Mouse (Mus musculus): ENCODE data around the gene Actr8. TPM values are rescaled to one million over a fixed set of nuclear protein-coding genes. Genes with fewer than 3 reads are reported as not detected.
A peak's percentile ranks its signal among the peaks of the same experiment; 100 is the strongest.

The Actr8 gene
- polyA plus RNA-seq, 1 experiment: 26.4 TPM

GRCm38 (mm10) chr14:29940313-29940812, 37.8 kb upstream of the Actr8 start:
- Histone ChIP-seq H3K79me3 (ENCODE audit: low read depth) (no peaks in the 10 kb centered on the region), H3ac (ENCODE audit: control insufficient read depth, insufficient read length, low read depth) (no peak overlapping the region), H3K36me3 (ENCODE audit: control insufficient read depth, insufficient read depth) (no peaks in the 10 kb centered on the region), H3K79me2 (ENCODE audit: control insufficient read depth, insufficient read depth) (no peaks in the 10 kb centered on the region), H3K27me3 (ENCODE audit: control insufficient read depth, insufficient read depth, insufficient read length) (peaks cover 4% of the 10 kb centered on the region), H3K4me3 (ENCODE audit: insufficient read depth, poor library complexity, severe bottlenecking) (no peak overlapping the region)
- TF ChIP-seq MAX (IDR thresholded peaks at IDR 0.05) (no peak), MYOG (IDR thresholded peaks at IDR 0.05; ENCODE audit: control insufficient read depth, extremely low read depth, insufficient read length) (no peak), CEBPB (IDR thresholded peaks at IDR 0.05; ENCODE audit: low read depth) (no peak), USF1 (IDR thresholded peaks at IDR 0.05; ENCODE audit: low read depth) (no peak)

- no peak overlapping the region for H3K4me3 ChIP-seq (ENCODE audit: insufficient read depth, poor library complexity, severe bottlenecking)
- H3ac ChIP-seq (ENCODE audit: control insufficient read depth, insufficient read length, low read depth): no peak overlapping the region
- TF ChIP-seq CTCF (IDR thresholded peaks at IDR 0.05; ENCODE audit: control insufficient read depth, insufficient read depth, insufficient read length) (no peak), FOSL1 (IDR thresholded peaks at IDR 0.05; ENCODE audit: insufficient read depth, low read length, poor library complexity, severe bottlenecking) (no peak), CEBPB (IDR thresholded peaks at IDR 0.05; ENCODE audit: low read depth) (no peak), MYOD1 (IDR thresholded peaks at IDR 0.05; ENCODE audit: control insufficient read depth, insufficient read length, low read depth) (no peak), MYOG (IDR thresholded peaks at IDR 0.05; ENCODE audit: control insufficient read depth, extremely low read depth, insufficient read length) (no peak), MAX (IDR thresholded peaks at IDR 0.05) (no peak), USF1 (IDR thresholded peaks at IDR 0.05; ENCODE audit: low read depth) (no peak)
- H3K36me3 ChIP-seq (ENCODE audit: control insufficient read depth, insufficient read depth): no peaks in the 10 kb centered on the region
- H3K79me2 ChIP-seq (ENCODE audit: control insufficient read depth, insufficient read depth): no peaks in the 10 kb centered on the region
- no peaks in the 10 kb centered on the region for H3K79me3 ChIP-seq (ENCODE audit: low read depth)
- peaks cover 4% of the 10 kb centered on the region for H3K27me3 ChIP-seq (ENCODE audit: control insufficient read depth, insufficient read depth, insufficient read length)
These were observed 37.3 kb upstream of the Actr8 start for GRCm38 (mm10) chr14:29940877-29941276.

- Histone ChIP-seq H3K79me3 (ENCODE audit: low read depth) (no peaks in the 10 kb centered on the region), H3K4me3 (ENCODE audit: insufficient read depth, poor library complexity, severe bottlenecking) (no peak overlapping the region), H3ac (ENCODE audit: control insufficient read depth, insufficient read length, low read depth) (no peak overlapping the region), H3K79me2 (ENCODE audit: control insufficient read depth, insufficient read depth) (no peaks in the 10 kb centered on the region), H3K27me3 (ENCODE audit: control insufficient read depth, insufficient read depth, insufficient read length) (peaks cover 4% of the 10 kb centered on the region), H3K36me3 (ENCODE audit: control insufficient read depth, insufficient read depth) (no peaks in the 10 kb centered on the region)
- TF ChIP-seq MYOG (IDR thresholded peaks at IDR 0.05; ENCODE audit: control insufficient read depth, extremely low read depth, insufficient read length) (no peak), MYOD1 (IDR thresholded peaks at IDR 0.05; ENCODE audit: control insufficient read depth, insufficient read length, low read depth) (no peak), CTCF (IDR thresholded peaks at IDR 0.05; ENCODE audit: control insufficient read depth, insufficient read depth, insufficient read length) (no peak)
These were observed 31.3 kb upstream of the Actr8 start for GRCm38 (mm10) chr14:29946761-29947309.

GRCm38 (mm10) chr14:29950805-29951204, 27.3 kb upstream of the Actr8 start:
- TF ChIP-seq MYOG (IDR thresholded peaks at IDR 0.05; ENCODE audit: control insufficient read depth, extremely low read depth, insufficient read length): no peak
- TF ChIP-seq USF1 (IDR thresholded peaks at IDR 0.05; ENCODE audit: low read depth): no peak
- no peak for TF ChIP-seq MAX (IDR thresholded peaks at IDR 0.05)
- no peak for TF ChIP-seq CEBPB (IDR thresholded peaks at IDR 0.05; ENCODE audit: low read depth)
- H3ac ChIP-seq (ENCODE audit: control insufficient read depth, insufficient read length, low read depth): no peak overlapping the region
- H3K27me3 ChIP-seq (ENCODE audit: control insufficient read depth, insufficient read depth, insufficient read length): no peaks in the 10 kb centered on the region
- H3K79me2 ChIP-seq (ENCODE audit: control insufficient read depth, insufficient read depth): no peaks in the 10 kb centered on the region
- H3K79me3 ChIP-seq (ENCODE audit: low read depth): no peaks in the 10 kb centered on the region
- no peaks in the 10 kb centered on the region for H3K36me3 ChIP-seq (ENCODE audit: control insufficient read depth, insufficient read depth)
- no peak overlapping the region for H3K4me3 ChIP-seq (ENCODE audit: insufficient read depth, poor library complexity, severe bottlenecking)

- H3K4me3 ChIP-seq (ENCODE audit: insufficient read depth, poor library complexity, severe bottlenecking): no peak overlapping the region
- TF ChIP-seq MYOG (IDR thresholded peaks at IDR 0.05; ENCODE audit: control insufficient read depth, extremely low read depth, insufficient read length) (no peak), MAX (IDR thresholded peaks at IDR 0.05) (no peak), MYOD1 (IDR thresholded peaks at IDR 0.05; ENCODE audit: control insufficient read depth, insufficient read length, low read depth) (no peak), FOSL1 (IDR thresholded peaks at IDR 0.05; ENCODE audit: insufficient read depth, low read length, poor library complexity, severe bottlenecking) (no peak), CEBPB (IDR thresholded peaks at IDR 0.05; ENCODE audit: low read depth) (no peak), CTCF (IDR thresholded peaks at IDR 0.05; ENCODE audit: control insufficient read depth, insufficient read depth, insufficient read length) (no peak), USF1 (IDR thresholded peaks at IDR 0.05; ENCODE audit: low read depth) (no peak)
- no peaks in the 10 kb centered on the region for H3K27me3 ChIP-seq (ENCODE audit: control insufficient read depth, insufficient read depth, insufficient read length)
- no peaks in the 10 kb centered on the region for H3K36me3 ChIP-seq (ENCODE audit: control insufficient read depth, insufficient read depth)
- H3ac ChIP-seq (ENCODE audit: control insufficient read depth, insufficient read length, low read depth): no peak overlapping the region
- no peaks in the 10 kb centered on the region for H3K79me2 ChIP-seq (ENCODE audit: control insufficient read depth, insufficient read depth)
- no peaks in the 10 kb centered on the region for H3K79me3 ChIP-seq (ENCODE audit: low read depth)
These were observed 20.7 kb upstream of the Actr8 start for GRCm38 (mm10) chr14:29957393-29957792.

- peaks cover 18% of the 10 kb centered on the region for H3K79me3 ChIP-seq (ENCODE audit: low read depth)
- peaks cover 28% of the 10 kb centered on the region for H3K79me2 ChIP-seq (ENCODE audit: control insufficient read depth, insufficient read depth)
- peak overlapping the region; percentile 33 for H3ac ChIP-seq (ENCODE audit: control insufficient read depth, insufficient read length, low read depth)
- no peaks in the 10 kb centered on the region for H3K27me3 ChIP-seq (ENCODE audit: control insufficient read depth, insufficient read depth, insufficient read length)
- TF ChIP-seq MYOD1 (IDR thresholded peaks at IDR 0.05; ENCODE audit: control insufficient read depth, insufficient read length, low read depth): no peak
- TF ChIP-seq MYOG (IDR thresholded peaks at IDR 0.05; ENCODE audit: control insufficient read depth, extremely low read depth, insufficient read length): no peak
- TF ChIP-seq USF1 (IDR thresholded peaks at IDR 0.05; ENCODE audit: low read depth): no peak
- TF ChIP-seq MAX (IDR thresholded peaks at IDR 0.05): no peak
- TF ChIP-seq CEBPB (IDR thresholded peaks at IDR 0.05; ENCODE audit: low read depth): no peak
- TF ChIP-seq CTCF (IDR thresholded peaks at IDR 0.05; ENCODE audit: control insufficient read depth, insufficient read depth, insufficient read length): no peak
- no peak for TF ChIP-seq FOSL1 (IDR thresholded peaks at IDR 0.05; ENCODE audit: insufficient read depth, low read length, poor library complexity, severe bottlenecking)
- H3K36me3 ChIP-seq (ENCODE audit: control insufficient read depth, insufficient read depth): peaks cover 26% of the 10 kb centered on the region
- H3K4me3 ChIP-seq (ENCODE audit: insufficient read depth, poor library complexity, severe bottlenecking): peak overlapping the region; percentile 44
These were observed 10.5 kb upstream of the Actr8 start for GRCm38 (mm10) chr14:29967611-29968010.
